Comparison of ENCODE assay signal across 18 mouse cellular contexts in genomic region chr1:55412569-55412968, GRCm38 (mm10). TPM values are rescaled to one million over a fixed set of nuclear protein-coding genes. Genes with fewer than 3 reads are reported as not detected.
"Had no signal": no experiment of that assay in that cellular context is flagged by ENCODE, and none has a peak within 500 bp of the region (broad histone marks: within the 10 kb centered on the region; RNA-seq: fewer than 3 reads in every experiment).

No protein-coding gene starts in this region.

- H3K4me2 ChIP-seq: liver, embryonic 13.5 days; liver, embryonic 15.5 days; lung, embryonic 14.5 days; midbrain, embryonic 12.5 days; midbrain, embryonic 15.5 days; neural tube, embryonic 12.5 days had no signal

- H3K9ac ChIP-seq: liver, embryonic 13.5 days; liver, embryonic 15.5 days; liver, postnatal 0 days; lung, embryonic 14.5 days; midbrain, embryonic 12.5 days; midbrain, embryonic 15.5 days; neural tube, embryonic 12.5 days had no signal

- DNase-seq: liver, embryonic 13.5 days; liver, postnatal 0 days; lung, embryonic 14.5 days; lung, postnatal 14 days; lung, postnatal 36 days; right cerebral cortex, postnatal 14 days; thymus, adult 2 months; thymus, postnatal 25 days; thymus, postnatal 4 days had no signal

- H3K27ac ChIP-seq: liver, embryonic 13.5 days; liver, embryonic 15.5 days; macrophage; midbrain, embryonic 12.5 days; midbrain, embryonic 15.5 days; neural tube, embryonic 12.5 days had no signal

- H3K9me3 ChIP-seq: liver, embryonic 13.5 days; liver, embryonic 15.5 days; midbrain, embryonic 12.5 days; midbrain, embryonic 15.5 days; neural tube, embryonic 12.5 days had no signal

- H3K36me3 ChIP-seq: liver, embryonic 13.5 days; liver, embryonic 15.5 days; midbrain, embryonic 12.5 days; midbrain, embryonic 15.5 days; neural tube, embryonic 12.5 days had no signal

- H3K27me3 ChIP-seq: midbrain, embryonic 15.5 days; neural tube, embryonic 12.5 days had no signal

- ATAC-seq: liver, postnatal 0 days; midbrain, embryonic 15.5 days had no signal

- H3K4me3 ChIP-seq: liver, embryonic 13.5 days; liver, embryonic 15.5 days; megakaryocyte, embryonic 14.5 days; midbrain, embryonic 12.5 days; midbrain, embryonic 15.5 days; neural tube, embryonic 12.5 days had no signal

- H3K4me1 ChIP-seq: liver, embryonic 13.5 days; liver, embryonic 15.5 days; megakaryocyte, embryonic 14.5 days; neural tube, embryonic 12.5 days had no signal

RNA-seq across cellular contexts. Expression of gene Boll, which starts 49.3 kb away (rescaled TPM):
- polyA plus RNA-seq: lung, embryonic 14.5 days; macrophage; midbrain, embryonic 15.5 days; midbrain, postnatal 0 days; neural tube, embryonic 14.5 days; urinary bladder, adult 2 months had no signal
